Mouse (Mus musculus): ENCODE measurements at regions not wholly inside any gene's neighbourhood (a gene's known extent, or its start where the extent isn't known, plus 50 kb on each side); places are given as distances from the start of the nearest gene placed in this dataset.

DNA sequence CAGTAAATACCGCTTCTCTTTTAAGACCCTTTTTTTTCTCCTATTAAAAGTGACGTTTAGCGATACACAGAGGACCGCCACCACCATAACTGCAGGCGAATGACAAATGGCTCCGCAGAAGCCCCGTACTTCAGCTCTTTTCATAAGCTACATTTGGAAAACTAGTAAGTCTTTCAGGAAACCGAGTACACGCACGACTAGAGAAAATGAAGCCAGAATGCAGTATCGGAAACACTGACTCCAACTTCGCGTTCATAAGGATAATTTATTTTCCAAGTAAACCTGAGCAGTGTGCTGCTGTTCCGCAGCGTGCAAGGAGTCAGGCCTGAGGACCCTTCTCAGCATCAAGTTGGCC is 529.2 kb upstream of the Adgrl2 start:
- H3K36me3 ChIP-seq: no peaks in the 10 kb centered on the region
- H3K27me3 ChIP-seq: peaks cover 15% of the 10 kb centered on the region
- H3K9me3 ChIP-seq: no peaks in the 10 kb centered on the region
- peak overlapping the region; percentile 37 for H3K4me3 ChIP-seq
- H3K27ac ChIP-seq: no peak overlapping the region
- peaks cover 3% of the 10 kb centered on the region; the same call in 1 of the 2 replicates for H3K4me1 ChIP-seq
- WGBS: 15% methylated on average over 15 of the region's 15 CpGs
- H3K4me2 ChIP-seq: peak overlapping the region; percentile 67
- no peak for ATAC-seq (ENCODE audit: insufficient number of reproducible peaks, low FRiP score, low TSS enrichment, low read depth)
- no peak overlapping the region for H3K9ac ChIP-seq

DNA sequence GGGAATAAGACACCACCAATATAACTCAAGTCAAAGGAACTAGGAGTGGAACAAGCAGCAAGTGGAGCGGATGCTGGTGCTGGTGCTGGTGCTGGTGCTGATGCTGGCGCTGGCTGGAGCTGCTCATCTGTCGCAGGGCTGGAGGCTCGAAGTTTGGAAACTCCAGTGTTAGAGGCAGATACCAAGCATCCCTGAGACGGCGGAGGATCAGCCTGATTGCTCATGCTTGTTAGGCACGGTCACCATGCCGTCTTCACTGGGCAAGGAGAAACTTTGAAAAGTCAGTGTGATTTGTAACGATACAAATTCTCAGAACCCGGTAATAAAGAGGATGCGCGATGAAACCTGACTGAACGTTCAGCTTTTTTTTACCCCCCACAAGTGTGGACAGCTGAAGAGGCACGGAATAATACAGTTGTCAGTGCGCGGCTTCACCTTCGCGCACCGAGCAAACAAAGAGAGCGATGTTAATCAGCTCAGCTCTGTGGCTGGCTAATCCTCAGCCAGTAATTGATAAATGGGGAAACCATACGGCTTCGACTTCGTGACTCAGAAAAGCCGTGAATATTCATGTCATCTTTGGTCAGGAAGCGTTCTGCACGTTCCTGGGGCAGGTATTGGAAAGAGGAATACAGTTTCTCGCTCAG is 528.7 kb upstream of the Adgrl2 start:
- no peaks in the 10 kb centered on the region for H3K36me3 ChIP-seq
- H3K9me3 ChIP-seq: no peaks in the 10 kb centered on the region
- no peak for ATAC-seq (ENCODE audit: insufficient number of reproducible peaks, low FRiP score, low TSS enrichment, low read depth)
- H3K27ac ChIP-seq: no peak overlapping the region
- peak overlapping the region; percentile 67 for H3K4me2 ChIP-seq
- H3K4me1 ChIP-seq: peaks cover 3% of the 10 kb centered on the region; the same call in 1 of the 2 replicates
- no peak overlapping the region for H3K9ac ChIP-seq
- 7% methylated on average over 27 of the region's 27 CpGs for WGBS
- peak overlapping the region; percentile 37 for H3K4me3 ChIP-seq
- peaks cover 15% of the 10 kb centered on the region for H3K27me3 ChIP-seq

DNA sequence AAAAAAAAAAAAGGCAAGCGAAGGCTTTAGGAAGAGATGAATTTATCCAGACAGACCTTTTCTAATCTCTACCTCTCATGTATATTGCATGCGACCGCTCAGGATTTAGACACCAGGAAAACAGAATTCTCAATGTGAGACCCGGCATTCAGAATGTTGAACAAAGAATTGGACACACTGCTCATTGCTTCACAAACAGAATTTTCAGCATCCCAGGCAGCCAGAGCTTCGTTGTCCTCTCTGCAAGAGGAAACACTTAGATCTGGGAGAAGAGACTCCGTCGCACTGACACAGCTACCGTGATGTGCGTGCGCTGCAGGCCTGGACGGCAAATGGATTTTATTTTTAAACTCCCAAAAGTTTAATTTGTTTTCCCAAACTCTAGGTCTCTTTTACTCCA is 527.2 kb upstream of the Adgrl2 start:
- Histone ChIP-seq H3K36me3 (no peaks in the 10 kb centered on the region), H3K4me3 (no peak overlapping the region), H3K27me3 (peaks cover 15% of the 10 kb centered on the region), H3K9me3 (no peaks in the 10 kb centered on the region), H3K9ac (no peak overlapping the region), H3K27ac (no peak overlapping the region), H3K4me2 (no peak overlapping the region), H3K4me1 (peaks cover 3% of the 10 kb centered on the region; the same call in 1 of the 2 replicates)
- ATAC-seq (ENCODE audit: insufficient number of reproducible peaks, low FRiP score, low TSS enrichment, low read depth): no peak
- WGBS: 84% methylated on average over 11 of the region's 11 CpGs

DNA sequence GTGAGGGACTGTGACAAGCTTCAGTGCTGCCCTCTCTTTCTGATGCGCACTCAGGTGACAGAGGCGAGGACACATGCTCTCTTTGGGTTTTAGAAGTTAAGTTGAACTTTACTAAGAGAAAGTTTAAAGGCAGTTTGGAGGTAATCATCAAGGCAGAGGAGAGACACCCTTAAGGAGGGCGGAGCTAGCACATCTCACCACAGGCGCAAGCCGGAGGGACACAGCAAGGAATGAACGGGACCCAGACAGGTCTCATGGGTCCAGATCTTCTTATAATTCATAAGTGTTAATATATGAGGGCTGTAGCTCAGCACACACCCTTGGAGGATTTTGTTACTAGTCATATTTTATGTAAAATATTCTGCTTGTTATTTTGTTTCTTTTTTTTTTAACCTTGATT is 518.8 kb upstream of the Adgrl2 start:
- no peaks in the 10 kb centered on the region for H3K36me3 ChIP-seq
- no peaks in the 10 kb centered on the region for H3K9me3 ChIP-seq
- no peak overlapping the region for H3K27ac ChIP-seq
- no peaks in the 10 kb centered on the region for H3K27me3 ChIP-seq
- H3K4me3 ChIP-seq: no peak overlapping the region
- H3K4me1 ChIP-seq: no peaks in the 10 kb centered on the region
- ATAC-seq (ENCODE audit: insufficient number of reproducible peaks, low FRiP score, low TSS enrichment, low read depth): no peak
- 92% methylated on average over 6 of the region's 6 CpGs for WGBS
- no peak overlapping the region for H3K9ac ChIP-seq
- no peak overlapping the region for H3K4me2 ChIP-seq

DNA sequence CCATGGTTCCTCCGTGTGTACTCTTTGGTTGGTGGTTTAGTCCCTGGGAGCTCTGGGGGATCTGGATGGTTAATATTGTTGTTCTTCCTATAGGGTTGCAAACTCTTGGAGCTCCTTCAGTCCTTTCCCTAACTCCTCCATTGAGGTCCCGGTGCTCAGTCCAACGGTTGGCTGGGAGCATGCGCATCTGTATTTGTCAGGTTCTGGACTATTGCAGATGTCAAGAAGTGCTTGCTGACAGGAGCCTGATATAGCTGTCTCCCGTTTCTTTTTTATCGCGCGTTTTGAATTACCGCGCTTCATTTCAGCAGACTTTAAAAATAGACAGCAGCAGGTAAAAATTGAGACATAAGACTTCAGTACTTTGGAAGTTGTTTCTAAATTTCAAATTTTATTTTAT is 518.3 kb upstream of the Adgrl2 start:
- Histone ChIP-seq H3K4me1 (no peaks in the 10 kb centered on the region), H3K9me3 (no peaks in the 10 kb centered on the region), H3K9ac (no peak overlapping the region), H3K27ac (no peak overlapping the region), H3K4me3 (no peak overlapping the region), H3K36me3 (no peaks in the 10 kb centered on the region), H3K4me2 (no peak overlapping the region), H3K27me3 (no peaks in the 10 kb centered on the region)
- 81% methylated on average over 10 of the region's 10 CpGs for WGBS
- ATAC-seq (ENCODE audit: insufficient number of reproducible peaks, low FRiP score, low TSS enrichment, low read depth): no peak

DNA sequence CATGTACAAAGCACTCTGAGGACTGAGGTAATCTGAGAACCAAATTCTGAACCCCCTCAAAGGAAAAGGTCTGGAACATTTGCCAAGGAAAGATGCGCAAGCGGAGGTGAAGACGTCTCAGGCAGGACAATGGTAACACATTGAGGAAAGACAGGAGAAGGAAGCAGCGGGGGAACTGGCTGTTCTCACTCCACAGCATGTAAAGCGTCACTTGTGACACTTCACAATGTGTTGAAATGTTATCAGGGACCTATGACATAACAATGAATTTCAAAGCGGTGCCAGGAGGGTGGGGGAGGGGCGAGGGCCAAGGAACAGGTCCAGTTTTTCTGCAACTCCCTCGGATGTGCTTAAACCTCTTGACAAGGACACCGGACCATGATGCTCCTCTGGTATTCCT is 515.3 kb upstream of the Adgrl2 start:
- Histone ChIP-seq H3K27me3 (no peaks in the 10 kb centered on the region), H3K27ac (no peak overlapping the region), H3K9me3 (no peaks in the 10 kb centered on the region), H3K4me3 (no peak overlapping the region), H3K4me2 (no peak overlapping the region), H3K36me3 (no peaks in the 10 kb centered on the region), H3K4me1 (no peaks in the 10 kb centered on the region), H3K9ac (no peak overlapping the region)
- no peak for ATAC-seq (ENCODE audit: insufficient number of reproducible peaks, low FRiP score, low TSS enrichment, low read depth)
- 75% methylated on average over 9 of the region's 9 CpGs for WGBS

DNA sequence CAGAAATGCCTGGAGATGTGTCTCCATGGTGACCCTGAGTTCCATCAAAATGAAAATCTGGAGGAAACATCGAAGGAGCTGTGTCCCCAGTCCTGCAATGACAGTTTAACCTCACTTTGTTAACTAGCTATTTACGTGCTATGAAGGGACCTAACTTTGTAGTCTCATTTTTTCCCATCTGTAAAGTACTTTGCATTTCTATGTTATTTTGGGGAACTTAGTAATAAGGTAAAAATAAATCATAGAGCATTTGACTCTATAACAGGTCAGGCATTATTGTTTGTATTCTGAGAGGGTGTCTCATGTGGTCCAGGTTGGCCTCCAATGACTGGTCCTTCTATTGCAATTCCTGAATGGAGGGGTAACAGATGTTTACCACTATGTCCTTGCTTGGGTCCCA is 513.6 kb upstream of the Adgrl2 start:
- Histone ChIP-seq H3K4me1 (no peaks in the 10 kb centered on the region), H3K9ac (no peak overlapping the region), H3K27ac (no peak overlapping the region), H3K4me3 (no peak overlapping the region), H3K9me3 (no peaks in the 10 kb centered on the region), H3K27me3 (no peaks in the 10 kb centered on the region), H3K4me2 (no peak overlapping the region), H3K36me3 (no peaks in the 10 kb centered on the region)
- ATAC-seq (ENCODE audit: insufficient number of reproducible peaks, low FRiP score, low TSS enrichment, low read depth): no peak
- 94% methylated on average over 2 of the region's 2 CpGs for WGBS

DNA sequence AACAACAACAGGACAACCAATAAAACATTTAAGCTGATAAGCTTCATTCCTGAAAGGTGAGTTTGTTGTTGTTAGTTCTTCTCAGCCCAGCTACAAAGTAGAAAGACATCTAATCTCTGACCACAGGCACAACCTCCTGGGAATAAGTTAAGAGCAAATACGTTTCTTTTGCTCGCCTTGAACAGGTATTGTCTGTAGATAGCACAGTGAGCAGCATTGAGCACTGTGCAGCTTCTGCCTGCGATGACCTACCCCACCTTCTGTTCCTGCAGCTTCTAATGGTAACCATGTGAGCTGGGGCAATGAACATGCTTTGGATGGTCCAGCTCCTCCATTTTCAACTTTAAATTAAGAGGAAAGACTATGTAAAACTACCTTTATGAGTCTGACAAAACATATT is 509.8 kb upstream of the Adgrl2 start:
- Histone ChIP-seq H3K4me1 (peaks cover 8% of the 10 kb centered on the region), H3K27me3 (no peaks in the 10 kb centered on the region), H3K4me2 (no peak overlapping the region), H3K4me3 (no peak overlapping the region), H3K9ac (no peak overlapping the region), H3K36me3 (no peaks in the 10 kb centered on the region), H3K9me3 (no peaks in the 10 kb centered on the region), H3K27ac (no peak overlapping the region)
- no peak for ATAC-seq (ENCODE audit: insufficient number of reproducible peaks, low FRiP score, low TSS enrichment, low read depth)
- WGBS: 78% methylated on average over 3 of the region's 3 CpGs

DNA sequence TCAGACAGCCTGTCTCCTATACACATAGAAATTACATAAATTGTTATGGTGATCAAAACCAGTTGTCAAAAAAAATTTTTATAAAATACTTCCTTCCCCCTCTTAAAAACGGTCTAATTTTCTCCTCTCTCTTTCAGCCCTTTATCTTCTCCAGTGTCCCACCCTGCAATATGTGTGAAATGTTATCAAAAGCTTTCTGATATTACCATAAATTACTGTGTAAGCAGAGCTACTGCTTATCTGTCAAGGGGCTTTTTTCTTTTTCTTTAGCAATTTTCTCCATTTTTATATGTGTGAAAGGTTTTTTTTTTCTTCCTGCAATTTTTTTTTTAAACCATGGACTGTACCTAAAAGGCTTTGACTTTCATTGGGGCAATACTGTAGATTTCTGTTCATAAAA is 508.4 kb upstream of the Adgrl2 start:
- Histone ChIP-seq H3K27me3 (no peaks in the 10 kb centered on the region), H3K4me2 (no peak overlapping the region), H3K9me3 (no peaks in the 10 kb centered on the region), H3K4me3 (no peak overlapping the region), H3K27ac (no peak overlapping the region), H3K4me1 (peaks cover 8% of the 10 kb centered on the region), H3K9ac (no peak overlapping the region), H3K36me3 (no peaks in the 10 kb centered on the region)
- WGBS: 38% methylated on average over 1 of the region's 1 CpGs
- no peak for ATAC-seq (ENCODE audit: insufficient number of reproducible peaks, low FRiP score, low TSS enrichment, low read depth)

DNA sequence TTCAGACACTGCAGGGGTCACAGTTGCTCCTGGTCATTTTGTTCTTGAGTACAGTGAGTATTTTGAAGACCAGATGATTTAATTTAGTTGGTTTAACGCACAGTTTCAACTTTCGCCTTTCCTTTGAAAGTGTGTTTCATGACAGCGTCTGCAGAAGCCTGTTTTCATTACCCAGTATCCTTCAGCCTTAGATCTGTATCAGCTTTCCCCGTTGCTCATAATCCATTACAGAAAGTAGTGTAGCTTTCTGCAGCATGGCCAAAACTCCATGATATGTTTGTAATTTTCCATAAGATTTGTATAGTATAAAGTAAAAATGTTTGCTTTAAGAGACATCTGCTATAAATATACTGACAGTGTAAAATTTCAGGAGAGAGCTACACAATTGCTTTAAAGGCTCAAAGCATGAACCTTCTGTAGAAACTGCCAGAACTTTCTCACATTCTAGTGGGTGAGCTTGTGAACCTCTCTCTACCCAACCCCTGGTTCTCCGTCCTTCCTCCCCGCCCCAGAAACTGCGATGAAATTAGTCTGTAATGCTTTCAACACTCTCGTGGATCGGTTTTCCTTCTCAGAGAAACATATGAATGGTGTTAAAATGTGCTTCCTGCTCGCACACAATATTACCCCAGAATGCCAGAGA is 506.6 kb upstream of the Adgrl2 start:
- peaks cover 8% of the 10 kb centered on the region for H3K4me1 ChIP-seq
- H3K4me3 ChIP-seq: 0 out of 2 replicates have a peak overlapping the region, but pooled peaks have one; percentile 3
- no peaks in the 10 kb centered on the region for H3K27me3 ChIP-seq
- peak overlapping the region; percentile 59; the same call in 1 of the 2 replicates for H3K27ac ChIP-seq
- H3K36me3 ChIP-seq: no peaks in the 10 kb centered on the region
- H3K9ac ChIP-seq: no peak overlapping the region
- peak overlapping the region; percentile 24 for H3K4me2 ChIP-seq
- H3K9me3 ChIP-seq: no peaks in the 10 kb centered on the region
- ATAC-seq (ENCODE audit: insufficient number of reproducible peaks, low FRiP score, low TSS enrichment, low read depth): no peak
- 16% methylated on average over 10 of the region's 10 CpGs for WGBS

DNA sequence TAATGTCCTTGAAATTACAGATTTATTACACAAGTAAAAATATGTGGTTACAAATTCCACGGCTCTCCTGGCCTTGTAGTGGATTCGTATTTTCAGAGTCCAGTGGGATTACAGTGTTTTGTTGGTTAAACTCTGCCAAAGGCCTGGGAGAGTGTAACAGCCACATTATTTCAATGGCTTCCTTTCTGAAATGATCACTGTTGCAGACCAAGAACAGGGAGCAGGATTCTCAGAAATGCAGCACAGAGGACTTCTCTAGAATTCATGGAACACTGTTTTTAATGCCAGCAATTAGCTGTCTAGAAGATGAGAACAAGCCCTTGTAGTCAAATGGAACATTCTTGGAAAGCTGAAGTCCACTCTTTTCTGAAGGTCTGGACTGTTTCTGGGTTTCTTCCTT is 505.8 kb upstream of the Adgrl2 start:
- WGBS: 26% methylated on average over 2 of the region's 2 CpGs
- no peak for ATAC-seq (ENCODE audit: insufficient number of reproducible peaks, low FRiP score, low TSS enrichment, low read depth)
- no peaks in the 10 kb centered on the region for H3K9me3 ChIP-seq
- H3K27me3 ChIP-seq: no peaks in the 10 kb centered on the region
- H3K4me2 ChIP-seq: no peak overlapping the region
- peaks cover 8% of the 10 kb centered on the region for H3K4me1 ChIP-seq
- H3K9ac ChIP-seq: no peak overlapping the region
- no peak overlapping the region for H3K4me3 ChIP-seq
- no peaks in the 10 kb centered on the region for H3K36me3 ChIP-seq
- no peak overlapping the region for H3K27ac ChIP-seq

DNA sequence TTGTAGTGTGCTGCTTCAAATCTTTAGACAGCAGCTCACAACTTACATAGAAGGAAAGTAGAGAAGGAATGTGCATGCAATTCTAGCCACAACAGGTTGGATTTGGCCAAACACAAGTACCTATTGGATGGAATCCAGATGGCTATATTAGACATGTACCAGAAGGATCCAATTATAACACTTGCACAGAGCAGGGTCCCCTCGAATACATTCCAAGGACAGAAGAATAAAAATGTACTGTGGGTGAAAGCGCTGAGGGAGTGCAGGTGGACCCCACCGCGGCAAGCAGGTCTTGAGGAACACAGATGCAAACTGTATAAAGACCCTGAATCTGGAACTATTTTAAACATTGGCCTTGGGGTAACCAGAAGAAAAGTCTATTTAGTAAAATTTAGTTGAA is 497.8 kb upstream of the Adgrl2 start:
- no peak for ATAC-seq (ENCODE audit: insufficient number of reproducible peaks, low FRiP score, low TSS enrichment, low read depth)
- H3K4me2 ChIP-seq: no peak overlapping the region
- H3K27me3 ChIP-seq: no peaks in the 10 kb centered on the region
- H3K27ac ChIP-seq: no peak overlapping the region
- no peak overlapping the region for H3K9ac ChIP-seq
- H3K4me1 ChIP-seq: peaks cover 6% of the 10 kb centered on the region; the same call in 1 of the 2 replicates
- no peaks in the 10 kb centered on the region for H3K36me3 ChIP-seq
- H3K9me3 ChIP-seq: no peaks in the 10 kb centered on the region
- WGBS: 28% methylated on average over 4 of the region's 4 CpGs
- H3K4me3 ChIP-seq: no peak overlapping the region
